Mouse (Mus musculus) adrenal gland, adult 2 months (tissue): ENCODE measurements around the gene Hist1h2bh. TPM values are rescaled to one million over a fixed set of nuclear protein-coding genes. Genes with fewer than 3 reads are reported as not detected.

Experiments
- DNase-seq: peaks from one replicate; pipeline ENCODE4 v3.0.0; 2021
- microRNA-seq, 2 experiments: library from miRNA; unstranded; fragments of <30 nt; microRNA quantifications; one replicate each; pipeline ENCODE4 v1.2.0; 2021
- polyA plus RNA-seq: library from polyadenylated mRNA; depleted of rRNA; stranded (reverse); fragments of >200 nt; gene quantifications from 2 replicates; pipeline ENCODE4 v1.2.3, GENCODE M21; 2012; rRNA removed
- total RNA-seq, 2 experiments: library from RNA; stranded (reverse); gene quantifications; 2 replicates each; pipeline ENCODE4 v1.2.3; 2021

Hist1h2bh gene
- total and polyA plus RNA-seq, 3 experiments = 1.2 to 3.2 (median 3.0) TPM

DNA sequence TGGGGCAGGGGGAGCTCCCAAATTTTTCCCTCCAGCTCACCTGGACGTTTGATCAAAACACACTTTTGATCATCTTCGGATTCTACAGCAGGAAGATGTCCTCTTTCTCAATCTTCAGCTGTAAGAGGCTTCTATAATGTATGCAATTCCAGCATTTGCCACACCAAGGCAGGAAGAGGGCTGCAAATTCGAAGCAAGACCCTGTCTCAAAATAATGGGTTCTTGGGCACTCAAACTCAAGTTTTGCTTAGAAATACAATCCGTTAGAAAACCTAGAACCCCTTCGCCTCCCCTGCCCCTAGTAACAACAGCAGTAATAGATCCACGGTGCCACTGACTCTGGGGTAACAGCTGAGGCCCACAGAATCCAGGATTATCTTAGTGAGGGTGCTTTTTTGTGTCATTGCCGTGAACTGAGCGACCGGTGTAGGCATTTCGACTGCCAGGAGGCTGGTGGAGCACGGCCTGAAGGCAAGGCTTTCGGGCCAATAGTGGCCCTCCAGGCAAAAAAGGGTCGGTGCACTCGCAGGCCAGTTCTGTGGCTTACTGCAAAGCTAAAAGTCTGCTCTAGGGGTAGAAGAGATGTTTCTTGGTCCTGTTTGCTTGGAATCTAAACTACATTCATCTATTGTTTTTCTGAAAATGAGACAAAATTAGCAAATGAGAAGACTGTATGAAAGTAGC, 37.4 kb downstream of the Hist1h2bh start:
- no peak for DNase-seq

DNA sequence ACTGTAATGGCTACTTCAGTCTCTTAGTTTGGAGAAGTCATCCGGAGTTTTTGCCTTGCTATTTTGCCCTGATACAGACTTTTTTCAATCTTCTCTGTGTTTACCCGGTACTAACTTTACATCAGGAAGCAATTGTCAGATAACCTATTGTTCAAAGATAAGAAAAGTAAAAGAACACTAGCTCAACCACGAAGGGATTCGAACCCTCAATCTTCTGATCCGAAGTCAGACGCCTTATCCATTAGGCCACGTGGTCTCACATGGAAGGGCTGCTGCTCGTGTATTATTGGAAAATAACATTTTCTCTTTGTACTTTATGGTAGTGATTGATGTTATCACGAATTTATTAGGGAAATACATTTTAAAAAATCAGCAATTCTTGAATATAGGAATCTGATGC, 39.4 kb downstream of the Hist1h2bh start:
- peak; percentile 63 for DNase-seq

DNA sequence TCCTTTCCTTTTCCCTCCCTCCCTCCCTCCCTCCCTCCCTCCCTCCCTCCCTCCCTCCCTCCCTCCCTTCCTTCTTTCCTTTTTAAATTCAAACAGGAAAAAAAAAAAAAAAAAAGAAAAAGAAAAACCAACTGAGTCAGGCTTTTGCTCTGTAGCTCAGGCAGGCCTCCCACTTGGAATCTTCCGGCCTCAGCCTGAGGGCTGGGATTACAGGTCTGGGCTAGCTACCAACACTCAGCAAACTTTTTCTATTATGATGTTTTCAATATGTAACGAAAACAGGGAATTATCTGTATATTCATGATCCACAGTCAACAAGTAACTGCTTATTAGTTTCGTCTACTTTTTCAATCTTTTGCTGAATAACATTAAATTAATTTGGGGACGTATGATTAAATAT, 40.3 kb downstream of the Hist1h2bh start:
- DNase-seq = no peak

DNA sequence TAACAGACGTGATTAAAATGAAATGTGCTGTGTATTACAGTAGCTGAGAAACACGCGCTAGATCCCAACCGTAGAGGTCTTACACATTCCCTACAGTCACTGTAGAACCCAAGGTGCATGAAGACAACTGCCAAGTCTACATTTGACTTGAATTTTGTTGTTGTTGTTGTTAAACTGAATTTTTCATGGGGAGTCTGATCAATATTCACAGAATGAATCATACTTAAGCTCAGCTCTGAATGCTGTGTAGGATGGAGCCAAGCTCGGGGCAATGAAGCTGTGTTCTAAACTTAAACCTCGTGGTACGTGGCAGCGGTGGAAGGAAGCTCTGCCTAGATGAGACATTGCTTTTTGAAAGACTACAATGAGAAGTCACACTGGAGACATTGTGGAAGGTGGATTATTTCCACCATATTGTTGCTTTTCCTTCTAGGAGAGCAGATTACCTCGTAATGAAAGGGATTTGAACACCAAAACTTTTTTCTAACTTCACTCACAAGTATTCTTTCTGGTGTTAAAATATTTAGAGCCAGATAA, 41.1 kb downstream of the Hist1h2bh start:
- DNase-seq = no peak

DNA sequence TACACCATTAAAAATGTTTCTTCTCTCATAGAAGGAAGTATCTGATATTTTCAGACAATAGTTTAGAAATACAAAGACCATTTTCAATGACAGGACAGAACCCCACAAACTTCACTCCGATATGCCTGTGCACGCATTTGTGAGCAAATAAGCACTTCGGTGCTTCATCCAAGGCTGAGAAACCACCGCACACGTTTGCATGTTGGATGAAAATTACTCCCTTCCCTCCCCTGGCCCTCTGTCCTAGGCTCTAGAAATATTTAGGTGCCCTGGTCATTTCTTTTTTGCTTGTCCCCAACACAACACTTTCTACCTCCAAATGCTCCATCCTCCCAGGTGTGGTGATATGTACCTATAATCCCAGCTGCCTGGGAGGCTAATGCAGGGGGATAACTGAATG, 41.7 kb downstream of the Hist1h2bh start:
- DNase-seq = no peak

DNA sequence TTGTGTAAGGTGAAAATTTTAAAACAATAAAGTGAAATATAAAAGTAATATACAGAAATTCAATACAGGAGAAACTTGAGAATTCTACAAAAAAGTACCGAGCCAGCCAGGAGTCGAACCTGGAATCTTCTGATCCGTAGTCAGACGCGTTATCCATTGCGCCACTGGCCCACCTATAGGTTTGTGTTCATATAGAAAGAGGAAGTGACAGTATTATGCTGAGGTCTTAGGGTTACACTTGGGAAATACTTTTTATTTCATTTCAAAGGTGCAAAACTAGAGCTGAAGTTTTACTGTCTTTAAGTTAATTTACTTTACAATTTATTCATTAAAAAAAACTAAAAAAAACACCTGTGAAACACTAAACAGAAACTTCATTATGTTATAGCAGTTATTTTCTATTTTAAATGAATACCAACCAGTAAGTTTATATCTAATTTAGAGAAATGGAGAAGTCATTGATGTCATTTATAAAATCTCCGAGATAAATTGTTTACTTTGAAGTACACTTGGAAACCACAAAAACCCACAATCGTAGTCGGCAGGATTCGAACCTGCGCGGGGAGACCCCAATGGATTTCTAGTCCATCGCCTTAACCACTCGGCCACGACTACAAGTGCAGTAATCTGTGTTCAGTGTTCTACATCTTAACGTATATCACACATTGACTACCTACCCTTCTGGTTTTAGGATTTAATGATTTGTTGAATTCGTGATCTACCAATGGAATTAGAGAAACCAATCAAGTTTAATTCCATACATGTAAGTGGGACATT, 42.6 kb downstream of the Hist1h2bh start:
- DNase-seq = peak; percentile 80

DNA sequence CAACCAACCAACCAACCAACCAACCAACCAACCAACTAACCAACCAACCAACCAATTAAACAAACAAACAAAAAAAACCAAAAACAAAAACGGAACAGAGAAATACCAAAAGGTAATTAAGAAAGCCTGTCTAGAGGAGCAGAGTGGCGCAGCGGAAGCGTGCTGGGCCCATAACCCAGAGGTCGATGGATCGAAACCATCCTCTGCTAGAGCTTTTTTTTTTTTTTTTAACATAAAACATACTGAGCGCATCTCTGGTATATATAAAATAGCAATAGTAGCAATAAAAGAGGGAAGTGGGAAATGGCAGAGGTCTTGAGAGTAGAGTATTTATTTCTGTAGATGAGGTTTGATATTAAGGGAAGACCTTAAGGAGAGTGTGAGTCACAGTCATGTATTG, 43.2 kb downstream of the Hist1h2bh start:
- DNase-seq = no peak

DNA sequence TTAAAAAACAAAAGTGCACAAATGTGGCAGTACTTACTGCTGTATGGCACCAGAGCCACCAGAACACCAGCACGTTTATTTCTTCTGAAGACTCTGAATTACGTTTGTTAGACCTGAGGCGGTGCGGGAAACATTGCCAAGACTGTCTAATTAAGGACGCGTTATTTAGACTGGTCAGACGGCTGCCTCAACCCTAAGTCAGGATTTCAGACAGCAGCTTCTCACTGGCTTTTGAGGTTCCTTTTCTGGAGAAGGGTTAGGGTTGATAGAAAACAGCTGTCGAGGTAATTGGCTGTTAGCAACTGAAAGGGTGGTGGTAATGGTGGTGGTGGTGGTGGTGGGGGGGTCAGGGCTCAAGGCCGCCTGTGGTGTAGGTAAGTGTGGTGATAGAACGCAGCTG, 44.5 kb downstream of the Hist1h2bh start:
- no peak for DNase-seq

DNA sequence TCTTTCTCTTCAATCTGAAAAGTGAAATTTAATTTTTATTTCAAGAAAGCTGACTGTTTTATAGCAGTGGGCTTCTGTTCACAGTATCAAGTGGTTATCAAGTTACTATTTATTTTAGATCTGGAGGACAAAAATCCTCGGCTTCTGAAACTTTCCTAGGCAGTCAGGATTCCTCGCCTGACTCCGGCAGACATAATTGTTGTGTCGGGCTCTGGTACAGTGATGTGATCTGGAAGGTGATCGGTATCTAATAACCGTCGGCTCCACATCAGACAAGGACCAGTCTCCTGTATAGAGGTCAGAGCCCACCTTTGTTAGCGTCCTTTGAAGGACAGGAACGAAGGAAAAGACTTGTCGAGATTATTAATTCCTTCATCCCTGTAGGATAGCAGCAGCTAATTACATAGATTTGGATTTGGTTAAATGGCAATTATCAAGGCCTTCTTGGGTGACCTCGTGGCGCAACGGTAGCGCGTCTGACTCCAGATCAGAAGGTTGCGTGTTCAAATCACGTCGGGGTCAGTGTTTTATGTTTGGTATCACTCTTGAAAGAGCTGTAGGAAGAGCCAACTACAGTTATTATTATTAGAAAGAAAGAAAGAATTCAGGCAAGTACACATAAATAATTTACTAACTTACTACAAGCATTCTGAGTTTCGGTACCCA, 45.4 kb downstream of the Hist1h2bh start:
- DNase-seq = peak; percentile 45

DNA sequence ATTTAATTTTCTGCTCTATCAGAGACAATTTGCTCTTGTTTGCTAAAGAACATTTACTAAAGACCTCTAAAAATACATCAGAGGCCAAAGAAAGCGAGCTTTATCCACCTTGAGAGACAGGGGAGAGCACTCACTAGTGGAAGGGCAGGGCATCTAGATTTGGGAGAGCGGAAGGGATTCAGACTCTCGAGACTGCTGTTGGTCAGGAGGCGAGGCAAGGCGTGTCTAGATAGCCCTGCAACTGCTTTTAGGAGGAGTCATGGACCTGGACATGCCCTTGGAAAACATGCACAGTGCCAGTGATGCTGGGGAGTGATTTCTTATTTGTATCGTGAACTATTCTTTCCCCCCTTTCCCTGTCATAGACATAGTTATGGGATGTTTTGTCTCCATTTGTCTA, 47.7 kb downstream of the Hist1h2bh start:
- DNase-seq = no peak

DNA sequence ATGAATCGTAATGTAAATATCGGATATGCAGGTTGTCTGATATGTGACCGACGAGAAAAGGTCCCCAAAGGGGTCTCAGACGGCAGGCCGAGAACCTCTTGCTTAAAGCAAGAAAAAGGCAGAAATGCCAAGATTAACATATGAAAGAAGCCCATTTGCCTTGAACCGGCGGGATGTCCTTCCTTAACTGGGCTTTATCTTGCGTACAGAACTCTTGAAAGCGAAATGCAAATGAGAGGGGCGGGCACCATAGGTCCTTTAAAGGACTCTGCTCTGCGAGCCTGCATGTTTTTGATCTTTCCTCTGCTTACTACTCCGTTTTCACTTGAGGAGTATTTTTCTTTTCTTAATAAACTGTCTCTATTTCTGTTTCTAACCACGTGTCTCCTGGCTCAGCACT, 51.2 kb downstream of the Hist1h2bh start:
- DNase-seq = peak; percentile 23

Small RNAs within 50 kb of the gene (microRNA-seq; reads per million reads assigned to microRNA genes)
- 0 reads per million in 2 experiments for gene Gm44297
- gene Gm44359 = 0 reads per million in 2 experiments
- gene Gm44394 = 0 reads per million in 2 experiments
- gene n-TStga1 = 0 to 1.7 reads per million in 2 experiments

Other genes with a start within 250 kb of the Hist1h2bh start
Only the 30 nearest of the 34 such genes appear.
- gene Zfp322a, start 174.2 kb downstream of the Hist1h2bh start, total RNA-seq = 10 to 100 TPM; 16.3 to 20.7 TPM
- gene Zfp322a, start 174.2 kb downstream of the Hist1h2bh start, polyA plus RNA-seq = 0.40 and 0.53 TPM in 2 replicates
- 1 to 10 TPM; 7.0 to 8.5 TPM for gene Abt1, start 119.5 kb downstream of the Hist1h2bh start, total RNA-seq
- 1.1 TPM in 2 replicates for gene Abt1, start 119.5 kb downstream of the Hist1h2bh start, polyA plus RNA-seq
- not detected for gene Btn1a1, start 77.5 kb downstream of the Hist1h2bh start, total RNA-seq
- gene Btn1a1, start 77.5 kb downstream of the Hist1h2bh start, polyA plus RNA-seq = not detected in 2 replicates
- gene Btn2a2, start 54.5 kb downstream of the Hist1h2bh start, total RNA-seq = not detected
- gene Btn2a2, start 54.5 kb downstream of the Hist1h2bh start, polyA plus RNA-seq = not detected in 2 replicates
- 100 to 1,000 TPM; 338 to 400 TPM for gene Hist1h4h, start 12.3 kb downstream of the Hist1h2bh start, total RNA-seq
- 20.2 and 33.8 TPM in 2 replicates for gene Hist1h4h, start 12.3 kb downstream of the Hist1h2bh start, polyA plus RNA-seq
- 10 to 100 TPM; 17.9 to 20.0 TPM for gene Hist1h2af, start 9.5 kb downstream of the Hist1h2bh start, total RNA-seq
- 24.9 and 66.0 TPM in 2 replicates for gene Hist1h2af, start 9.5 kb downstream of the Hist1h2bh start, polyA plus RNA-seq
- gene Hist1h3g, start 8.0 kb downstream of the Hist1h2bh start, total RNA-seq = 1 to 10 TPM; 2.2 to 7.1 TPM
- gene Hist1h3g, start 8.0 kb downstream of the Hist1h2bh start, polyA plus RNA-seq = 3.2 and 3.5 TPM in 2 replicates
- 10 to 100 TPM; 16.8 to 18.0 TPM for gene Hist1h3f, start 660 bp upstream of the Hist1h2bh start, total RNA-seq
- 3.0 and 3.1 TPM in 2 replicates for gene Hist1h3f, start 660 bp upstream of the Hist1h2bh start, polyA plus RNA-seq
- gene Hist1h4f, start 8.3 kb upstream of the Hist1h2bh start, total RNA-seq = 10 to 100 TPM; 37.2 to 51.6 TPM
- 0.40 and 2.2 TPM in 2 replicates for gene Hist1h4f, start 8.3 kb upstream of the Hist1h2bh start, polyA plus RNA-seq
- 1 to 10 TPM; 2.4 to 3.4 TPM for gene Hist1h1d, start 9.9 kb upstream of the Hist1h2bh start, total RNA-seq
- not detected in 2 replicates for gene Hist1h1d, start 9.9 kb upstream of the Hist1h2bh start, polyA plus RNA-seq
- 10 to 100 TPM; 41.4 to 51.2 TPM for gene Hist1h3e, start 19.0 kb upstream of the Hist1h2bh start, total RNA-seq
- gene Hist1h3e, start 19.0 kb upstream of the Hist1h2bh start, polyA plus RNA-seq = 12.8 and 14.0 TPM in 2 replicates
- 1 to 10 TPM; 2.7 to 4.9 TPM for gene Hist1h2ae, start 27.8 kb upstream of the Hist1h2bh start, total RNA-seq
- 0.90 and 3.7 TPM in 2 replicates for gene Hist1h2ae, start 27.8 kb upstream of the Hist1h2bh start, polyA plus RNA-seq
- 10 to 100 TPM; 41.1 to 60.2 TPM for gene Hist1h2bg, start 28.0 kb upstream of the Hist1h2bh start, total RNA-seq
- gene Hist1h2bg, start 28.0 kb upstream of the Hist1h2bh start, polyA plus RNA-seq = 25.3 and 27.0 TPM in 2 replicates
- gene Hist1h2bf, start 30.8 kb upstream of the Hist1h2bh start, total RNA-seq = 10 to 100 TPM; 17.9 to 21.6 TPM
- gene Hist1h2bf, start 30.8 kb upstream of the Hist1h2bh start, polyA plus RNA-seq = 0.80 and 5.5 TPM in 2 replicates
- 1 to 10 TPM; 2.9 to 6.4 TPM for gene Hist1h2ad, start 31.0 kb upstream of the Hist1h2bh start, total RNA-seq
- 2.5 and 3.2 TPM in 2 replicates for gene Hist1h2ad, start 31.0 kb upstream of the Hist1h2bh start, polyA plus RNA-seq
- 1 to 10 TPM; 3.7 to 6.5 TPM for gene Hist1h3d, start 32.4 kb upstream of the Hist1h2bh start, total RNA-seq
- gene Hist1h3d, start 32.4 kb upstream of the Hist1h2bh start, polyA plus RNA-seq = 3.7 TPM in 2 replicates
- 100 to 1,000 TPM; 118 to 129 TPM for gene Hist1h4d, start 38.2 kb upstream of the Hist1h2bh start, total RNA-seq
- gene Hist1h4d, start 38.2 kb upstream of the Hist1h2bh start, polyA plus RNA-seq = 2.6 and 2.7 TPM in 2 replicates
- gene Hist1h2be, start 77.7 kb upstream of the Hist1h2bh start, total RNA-seq = 10 to 100 TPM; 11.3 to 14.8 TPM
- gene Hist1h2be, start 77.7 kb upstream of the Hist1h2bh start, polyA plus RNA-seq = 1.7 and 2.0 TPM in 2 replicates
- gene Hist1h1e, start 79.2 kb upstream of the Hist1h2bh start, total RNA-seq = 10 to 100 TPM; 44.2 to 71.4 TPM
- 1.0 and 1.2 TPM in 2 replicates for gene Hist1h1e, start 79.2 kb upstream of the Hist1h2bh start, polyA plus RNA-seq
- 1 to 10 TPM; 2.0 to 2.5 TPM for gene Hist1h2ac, start 140.6 kb upstream of the Hist1h2bh start, total RNA-seq
- 0.34 and 0.87 TPM in 2 replicates for gene Hist1h2ac, start 140.6 kb upstream of the Hist1h2bh start, polyA plus RNA-seq
- gene Hist1h2bc, start 140.8 kb upstream of the Hist1h2bh start, total RNA-seq = 100 to 1,000 TPM; 143 to 210 TPM
- 308 and 343 TPM in 2 replicates for gene Hist1h2bc, start 140.8 kb upstream of the Hist1h2bh start, polyA plus RNA-seq
- gene Hist1h1t, start 152.4 kb upstream of the Hist1h2bh start, total RNA-seq = not detected
- not detected in 2 replicates for gene Hist1h1t, start 152.4 kb upstream of the Hist1h2bh start, polyA plus RNA-seq
- gene Hist1h4c, start 155.1 kb upstream of the Hist1h2bh start, total RNA-seq = 10 to 100 TPM; 70.2 to 84.7 TPM
- gene Hist1h4c, start 155.1 kb upstream of the Hist1h2bh start, polyA plus RNA-seq = 1.7 and 2.8 TPM in 2 replicates
- 10 to 100 TPM; 22.3 to 33.0 TPM for gene Hfe, start 167.5 kb upstream of the Hist1h2bh start, total RNA-seq
- gene Hfe, start 167.5 kb upstream of the Hist1h2bh start, polyA plus RNA-seq = 27.9 and 30.3 TPM in 2 replicates
- gene Hist1h1c, start 195.4 kb upstream of the Hist1h2bh start, total RNA-seq = 100 to 1,000 TPM; 168 to 270 TPM
- 32.9 and 41.2 TPM in 2 replicates for gene Hist1h1c, start 195.4 kb upstream of the Hist1h2bh start, polyA plus RNA-seq
- 10 to 100 TPM in 1 of 2 experiments, 1 to 10 TPM in 1; 4.6 to 14.7 TPM for gene Hist1h3c, start 202.2 kb upstream of the Hist1h2bh start, total RNA-seq
- gene Hist1h3c, start 202.2 kb upstream of the Hist1h2bh start, polyA plus RNA-seq = 4.9 and 6.7 TPM in 2 replicates
- gene Hist1h2bb, start 203.3 kb upstream of the Hist1h2bh start, total RNA-seq = 10 to 100 TPM; 17.1 TPM
- gene Hist1h2bb, start 203.3 kb upstream of the Hist1h2bh start, polyA plus RNA-seq = 4.2 and 5.6 TPM in 2 replicates
- gene Hist1h2ab, start 207.7 kb upstream of the Hist1h2bh start, total RNA-seq = 10 to 100 TPM; 25.7 to 26.0 TPM
- gene Hist1h2ab, start 207.7 kb upstream of the Hist1h2bh start, polyA plus RNA-seq = 1.6 and 4.1 TPM in 2 replicates
- 10 to 100 TPM; 25.0 to 32.1 TPM for gene Hist1h3b, start 208.9 kb upstream of the Hist1h2bh start, total RNA-seq
- 2.5 and 3.2 TPM in 2 replicates for gene Hist1h3b, start 208.9 kb upstream of the Hist1h2bh start, polyA plus RNA-seq
- gene Hist1h4b, start 213.6 kb upstream of the Hist1h2bh start, total RNA-seq = 10 to 100 TPM; 64.3 to 65.2 TPM
- 2.4 and 3.9 TPM in 2 replicates for gene Hist1h4b, start 213.6 kb upstream of the Hist1h2bh start, polyA plus RNA-seq